22 mouse cellular contexts compared by ENCODE assay signal in the genomic region with DNA sequence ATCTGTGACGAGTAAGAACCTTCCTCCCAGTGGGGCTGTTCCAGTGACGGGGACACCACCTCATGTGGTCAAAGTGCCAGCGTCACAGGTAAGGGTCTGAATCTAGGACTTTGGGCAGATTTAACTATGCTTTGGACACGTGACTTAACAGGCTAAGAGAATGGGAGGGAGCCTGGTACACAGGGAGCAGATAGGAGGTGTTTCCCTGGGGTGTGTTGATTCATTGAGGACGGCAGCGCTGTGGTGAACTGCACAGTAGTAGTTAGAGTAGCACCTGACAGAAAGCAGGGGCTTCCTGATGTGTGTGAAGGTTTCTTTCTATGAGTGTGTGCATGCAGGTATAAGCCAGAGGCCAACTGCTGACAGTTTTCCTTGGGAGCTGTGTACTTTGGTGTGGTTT.
"Had no signal": no experiment of that assay in that cellular context is flagged by ENCODE, and none has a peak within 500 bp of the region (broad histone marks: within the 10 kb centered on the region; RNA-seq: fewer than 3 reads in every experiment).

No protein-coding gene starts in this region.

- H3K27ac ChIP-seq: kidney, postnatal 0 days; layer of hippocampus, adult 2 months; left cerebral cortex, adult 2 months; limb, embryonic 12.5 days; limb, embryonic 15.5 days; liver, embryonic 15.5 days; lung, embryonic 15.5 days; midbrain, embryonic 10.5 days; midbrain, embryonic 13.5 days had no signal

- DNase-seq: kidney, adult 18-20 months; kidney, adult 9 months; kidney, postnatal 25 days; layer of hippocampus, adult 9-11 months; lung, adult 18-20 months; lung, postnatal 10 days; lung, postnatal 36 days; thymus, adult 2 months; thymus, postnatal 14 days; thymus, postnatal 4 days had no signal

- H3K4me1 ChIP-seq: limb, embryonic 12.5 days; liver, embryonic 15.5 days; lung, embryonic 15.5 days; midbrain, embryonic 10.5 days; midbrain, embryonic 13.5 days had no signal

- ATAC-seq: inflammation-experienced regulatory T-cells, adult 6 months; midbrain, embryonic 13.5 days; midbrain, embryonic 16.5 days had no signal

- H3K4me2 ChIP-seq: limb, embryonic 12.5 days; limb, embryonic 15.5 days; liver, embryonic 15.5 days; lung, embryonic 15.5 days; midbrain, embryonic 13.5 days had no signal

- H3K27me3 ChIP-seq: limb, embryonic 12.5 days; limb, embryonic 15.5 days; liver, embryonic 15.5 days; lung, embryonic 15.5 days; megakaryocyte, embryonic 14.5 days; midbrain, embryonic 13.5 days had no signal

- H3K9ac ChIP-seq: limb, embryonic 12.5 days; limb, embryonic 15.5 days; liver, embryonic 15.5 days; lung, embryonic 15.5 days; midbrain, embryonic 13.5 days had no signal

- H3K9me3 ChIP-seq: limb, embryonic 12.5 days; limb, embryonic 15.5 days; liver, embryonic 15.5 days; lung, embryonic 15.5 days; megakaryocyte, embryonic 14.5 days; midbrain, embryonic 10.5 days; midbrain, embryonic 13.5 days had no signal

- H3K4me3 ChIP-seq: layer of hippocampus, adult 2 months; left cerebral cortex, adult 2 months; limb, embryonic 12.5 days; limb, embryonic 15.5 days; liver, embryonic 15.5 days; lung, embryonic 15.5 days; megakaryocyte, embryonic 14.5 days; midbrain, embryonic 10.5 days; midbrain, embryonic 13.5 days had no signal
